Mouse (Mus musculus): ENCODE measurements around the gene Zdhhc19. TPM values are rescaled to one million over a fixed set of nuclear protein-coding genes. Genes with fewer than 3 reads are reported as not detected.

Zdhhc19 gene
- total and polyA plus RNA-seq, 2 experiments from 2014 or later: not detected

GRCm38 (mm10) chr16:32456761-32457160, 39.3 kb upstream of the Zdhhc19 start:
- no peak for ATAC-seq
- H3K4me3 ChIP-seq (ENCODE audit: low read depth, low read length): no peak overlapping the region
- WGBS: 87% methylated on average over 1 of the region's 1 CpGs

GRCm38 (mm10) chr16:32457589-32458386, 38.3 kb upstream of the Zdhhc19 start:
- peak; percentile 10 for DNase-seq
- no peak overlapping the region for H3K4me3 ChIP-seq (ENCODE audit: low read depth, low read length)
- H3K27ac ChIP-seq (ENCODE audit: low read depth, low read length): no peak overlapping the region
- ATAC-seq: no peak
- H3K9me3 ChIP-seq (ENCODE audit: low read length): no peaks in the 10 kb centered on the region
- H3K4me1 ChIP-seq (ENCODE audit: insufficient read depth): no peaks in the 10 kb centered on the region
- H3K9ac ChIP-seq: no peak overlapping the region
- peak; percentile 44 for TF ChIP-seq CTCF (IDR thresholded peaks at IDR 0.05; ENCODE audit: low read depth)
- no peak overlapping the region for H3K4me2 ChIP-seq (ENCODE audit: low read depth)
- H3K36me3 ChIP-seq (ENCODE audit: insufficient read depth): peaks cover 24% of the 10 kb centered on the region
- 71% methylated on average over 10 of the region's 10 CpGs for WGBS
- H3K27me3 ChIP-seq (ENCODE audit: insufficient read depth, low read length): no peaks in the 10 kb centered on the region

More at GRCm38 (mm10) chr16:32456761-32457160, 39.3 kb upstream of the Zdhhc19 start:
- Histone ChIP-seq H3K4me2 (ENCODE audit: low read depth) (no peak overlapping the region), H3K27me3 (ENCODE audit: insufficient read depth, low read length) (no peaks in the 10 kb centered on the region), H3K36me3 (ENCODE audit: insufficient read depth) (peaks cover 32% of the 10 kb centered on the region), H3K4me1 (ENCODE audit: insufficient read depth) (no peaks in the 10 kb centered on the region), H3K27ac (ENCODE audit: low read depth, low read length) (no peak overlapping the region), H3K9me3 (ENCODE audit: low read length) (no peaks in the 10 kb centered on the region), H3K9ac (no peak overlapping the region)
- TF ChIP-seq CTCF (IDR thresholded peaks at IDR 0.05; ENCODE audit: low read depth): no peak
- no peak for DNase-seq

GRCm38 (mm10) chr16:32460518-32460917, 35.5 kb upstream of the Zdhhc19 start:
- Histone ChIP-seq H3K9me3 (ENCODE audit: low read length) (no peaks in the 10 kb centered on the region), H3K4me3 (ENCODE audit: low read depth, low read length) (no peak overlapping the region), H3K27me3 (ENCODE audit: insufficient read depth, low read length) (no peaks in the 10 kb centered on the region), H3K27ac (ENCODE audit: low read depth, low read length) (no peak overlapping the region), H3K9ac (no peak overlapping the region), H3K4me2 (ENCODE audit: low read depth) (no peak overlapping the region), H3K4me1 (ENCODE audit: insufficient read depth) (no peaks in the 10 kb centered on the region), H3K36me3 (ENCODE audit: insufficient read depth) (peaks cover 26% of the 10 kb centered on the region)
- WGBS: 60% methylated on average over 4 of the region's 4 CpGs
- no peak for DNase-seq
- no peak for TF ChIP-seq CTCF (IDR thresholded peaks at IDR 0.05; ENCODE audit: low read depth)
- ATAC-seq: no peak

GRCm38 (mm10) chr16:32461713-32462112, 34.4 kb upstream of the Zdhhc19 start:
- Histone ChIP-seq H3K4me1 (ENCODE audit: insufficient read depth) (no peaks in the 10 kb centered on the region), H3K4me2 (ENCODE audit: low read depth) (no peak overlapping the region), H3K27me3 (ENCODE audit: insufficient read depth, low read length) (no peaks in the 10 kb centered on the region), H3K9me3 (ENCODE audit: low read length) (no peaks in the 10 kb centered on the region), H3K27ac (ENCODE audit: low read depth, low read length) (no peak overlapping the region), H3K4me3 (ENCODE audit: low read depth, low read length) (no peak overlapping the region), H3K36me3 (ENCODE audit: insufficient read depth) (peaks cover 24% of the 10 kb centered on the region; the same call in 1 of the 2 replicates), H3K9ac (no peak overlapping the region)
- DNase-seq (no peak), ATAC-seq (no peak)
- no peak for TF ChIP-seq CTCF (IDR thresholded peaks at IDR 0.05; ENCODE audit: low read depth)
- WGBS: 95% methylated on average over 5 of the region's 5 CpGs

GRCm38 (mm10) chr16:32462950-32463349, 33.1 kb upstream of the Zdhhc19 start:
- Histone ChIP-seq H3K27me3 (ENCODE audit: insufficient read depth, low read length) (no peaks in the 10 kb centered on the region), H3K9me3 (ENCODE audit: low read length) (no peaks in the 10 kb centered on the region), H3K27ac (ENCODE audit: low read depth, low read length) (no peak overlapping the region), H3K4me2 (ENCODE audit: low read depth) (no peak overlapping the region), H3K4me1 (ENCODE audit: insufficient read depth) (no peaks in the 10 kb centered on the region), H3K36me3 (ENCODE audit: insufficient read depth) (peaks cover 32% of the 10 kb centered on the region), H3K9ac (no peak overlapping the region), H3K4me3 (ENCODE audit: low read depth, low read length) (no peak overlapping the region)
- 95% methylated on average over 16 of the region's 16 CpGs for WGBS
- DNase-seq (no peak), ATAC-seq (no peak)
- no peak for TF ChIP-seq CTCF (IDR thresholded peaks at IDR 0.05; ENCODE audit: low read depth)

- H3K9me3 ChIP-seq (ENCODE audit: low read length): no peaks in the 10 kb centered on the region
- H3K36me3 ChIP-seq (ENCODE audit: insufficient read depth): peaks cover 37% of the 10 kb centered on the region
- WGBS: 90% methylated on average over 2 of the region's 2 CpGs
- TF ChIP-seq CTCF (IDR thresholded peaks at IDR 0.05; ENCODE audit: low read depth): no peak
- no peak overlapping the region for H3K4me3 ChIP-seq (ENCODE audit: low read depth, low read length)
- H3K27me3 ChIP-seq (ENCODE audit: insufficient read depth, low read length): no peaks in the 10 kb centered on the region
- H3K9ac ChIP-seq: no peak overlapping the region
- ATAC-seq: no peak
- H3K4me2 ChIP-seq (ENCODE audit: low read depth): no peak overlapping the region
- DNase-seq: no peak
- H3K4me1 ChIP-seq (ENCODE audit: insufficient read depth): no peaks in the 10 kb centered on the region
- H3K27ac ChIP-seq (ENCODE audit: low read depth, low read length): no peak overlapping the region
Observed at GRCm38 (mm10) chr16:32463426-32463825, 32.6 kb upstream of the Zdhhc19 start.

- no CpG with 5 or more reads among the region's 1 CpGs for WGBS
Observed at GRCm38 (mm10) chr16:32464908-32465307, 31.2 kb upstream of the Zdhhc19 start.

More at GRCm38 (mm10) chr16:32464908-32465307, 31.2 kb upstream of the Zdhhc19 start:
- ATAC-seq (no peak), DNase-seq (no peak)
- H3K4me1 ChIP-seq (ENCODE audit: insufficient read depth): no peaks in the 10 kb centered on the region
- H3K9ac ChIP-seq: no peak overlapping the region
- H3K4me3 ChIP-seq (ENCODE audit: low read depth, low read length): no peak overlapping the region
- TF ChIP-seq CTCF (IDR thresholded peaks at IDR 0.05; ENCODE audit: low read depth): no peak
- H3K27me3 ChIP-seq (ENCODE audit: insufficient read depth, low read length): no peaks in the 10 kb centered on the region
- H3K9me3 ChIP-seq (ENCODE audit: low read length): no peaks in the 10 kb centered on the region
- peaks cover 43% of the 10 kb centered on the region for H3K36me3 ChIP-seq (ENCODE audit: insufficient read depth)
- H3K4me2 ChIP-seq (ENCODE audit: low read depth): no peak overlapping the region
- H3K27ac ChIP-seq (ENCODE audit: low read depth, low read length): no peak overlapping the region
